Mouse (Mus musculus) embryonic facial prominence, embryonic 10.5 days (tissue): ENCODE data around the gene Fam189b. TPM values are rescaled to one million over a fixed set of nuclear protein-coding genes. Genes with fewer than 3 reads are reported as not detected.

Source experiments
- DNase-seq: peaks from one replicate; pipeline ENCODE4 v3.0.0-alpha.2; 2017; ENCODE audit warnings: low spot score
- H3K27ac ChIP-seq: fragments of 300-500 bp; sonication (generic); replicated peaks from 2 replicates; pipeline ENCODE4 v1.5.1; 2016; ENCODE audit warnings: mild to moderate bottlenecking
- H3K27me3 ChIP-seq: fragments of 300-500 bp; sonication (generic); replicated peaks from 2 replicates; pipeline ENCODE4 v1.6.1; 2016; ENCODE audit warnings: low read depth, mild to moderate bottlenecking; ENCODE audit not compliant: poor library complexity, severe bottlenecking
- H3K36me3 ChIP-seq: fragments of 300-500 bp; sonication (generic); replicated peaks from 2 replicates; pipeline ENCODE4 v1.6.1; 2016; ENCODE audit warnings: mild to moderate bottlenecking, moderate library complexity
- H3K4me1 ChIP-seq: fragments of 300-500 bp; sonication (generic); 2 replicates; pipeline ENCODE4 v1.6.1; 2016
- H3K4me3 ChIP-seq: fragments of 300-500 bp; sonication (generic); 2 replicates; pipeline ENCODE4 v1.5.1; 2016; ENCODE audit warnings: mild to moderate bottlenecking, moderate library complexity
- H3K9me3 ChIP-seq: fragments of 300-500 bp; sonication (generic); 2 replicates; pipeline ENCODE4 v1.6.1; 2016; ENCODE audit warnings: mild to moderate bottlenecking
- WGBS: fragments of 180-500 bp; shearing (Covaris S2); methylation state at CpG from one replicate; pipeline ENCODE4 v1.1.7; 2016; 5-methylcytosine and 5-hydroxymethylcytosine counted together
- polyA plus RNA-seq: library from polyadenylated mRNA; unstranded; fragments of >200 nt; fragmentation: Nextera tagmentation; extraction: Ambion mirVana; gene quantifications from 2 replicates; pipeline ENCODE4 v1.2.1, GENCODE M21; 2016

The Fam189b gene
- polyA plus RNA-seq, 1 experiment from 2014 or later = 30.8 TPM

GRCm38 (mm10) chr3:89195979-89196877 lies 13.3 kb downstream of the Fam189b start:
- Histone ChIP-seq H3K9me3 (no peaks in the 10 kb centered on the region), H3K4me3 (peak overlapping the region; percentile 54), H3K4me1 (peaks cover 19% of the 10 kb centered on the region), H3K27ac (peak overlapping the region; percentile 83), H3K36me3 (no peaks in the 10 kb centered on the region), H3K27me3 (no peaks in the 10 kb centered on the region)
- WGBS = 7% methylated on average over 33 of the region's 33 CpGs
- DNase-seq = peak; percentile 98

DNA sequence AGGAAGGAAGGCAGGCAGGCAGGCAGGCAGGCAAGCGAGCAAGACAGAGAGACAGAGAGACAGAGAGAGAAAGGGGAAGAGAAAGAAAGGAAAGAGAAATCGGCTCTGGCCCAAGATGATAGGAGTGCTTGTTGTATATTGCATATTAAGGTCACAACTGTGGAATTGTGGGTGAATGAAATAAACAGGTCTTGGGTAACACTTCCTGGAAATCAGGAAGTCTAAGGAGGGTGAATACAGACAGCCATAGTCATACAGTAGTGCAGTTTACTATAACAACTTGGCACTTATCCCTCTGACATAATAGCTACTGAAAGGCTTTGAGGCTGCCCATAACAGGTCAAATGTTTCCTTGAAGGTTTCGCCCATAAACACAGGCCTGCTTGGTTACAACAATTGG lies 16.9 kb downstream of the Fam189b start:
- Histone ChIP-seq H3K4me1 (peaks cover 25% of the 10 kb centered on the region), H3K36me3 (peaks cover 7% of the 10 kb centered on the region), H3K27ac (no peak overlapping the region), H3K27me3 (no peaks in the 10 kb centered on the region), H3K4me3 (no peak overlapping the region), H3K9me3 (no peaks in the 10 kb centered on the region)
- 81% methylated on average over 3 of the region's 3 CpGs for WGBS
- no peak for DNase-seq

DNA sequence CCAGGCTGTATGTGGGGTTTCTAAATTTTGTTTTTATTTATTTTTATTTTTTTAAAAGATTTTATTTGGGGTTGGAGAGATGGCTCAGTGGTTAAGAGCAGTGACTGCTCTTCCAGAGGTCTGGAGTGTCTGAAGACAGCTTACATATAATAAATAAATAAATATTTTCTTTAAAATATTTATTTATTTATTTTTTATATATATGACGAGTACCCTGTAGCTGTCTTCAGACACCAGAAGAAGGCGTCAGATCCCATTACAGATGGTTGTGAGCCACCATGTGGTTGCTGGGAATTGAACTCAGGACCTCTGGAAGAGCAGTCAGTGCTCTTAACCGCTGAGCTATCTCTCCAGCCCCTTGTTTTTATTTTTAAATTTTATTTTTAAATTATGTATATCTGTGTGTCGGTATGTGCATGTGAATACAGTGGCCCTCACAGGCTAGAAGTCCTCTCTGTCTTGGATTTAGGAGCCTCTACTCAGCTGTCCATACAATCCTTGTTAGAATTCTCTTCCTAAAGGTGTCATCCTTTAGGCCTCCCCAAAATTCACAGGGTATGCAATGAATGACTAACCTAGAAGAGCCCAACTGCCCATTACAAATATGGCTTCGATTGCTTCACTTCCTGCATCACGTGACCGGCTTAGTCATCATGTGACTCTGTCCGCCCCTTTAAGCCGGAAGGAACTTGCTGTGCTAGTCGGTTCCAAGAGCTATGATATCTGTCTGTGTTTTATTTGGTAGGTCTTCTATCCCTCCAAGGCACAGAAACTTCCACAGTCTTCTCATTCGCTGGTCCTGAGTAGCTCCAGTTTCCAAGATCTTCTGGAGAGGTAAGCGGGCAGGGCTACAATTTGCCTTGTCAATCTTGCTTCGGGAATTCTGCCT lies 19.6 kb downstream of the Fam189b start, which contains the start of gene Gba:
Gene Gba, plus strand, starts transcription at position 676 of the 889 bp plus-strand sequence.
- Histone ChIP-seq H3K4me3 (peak within 1 kb of the TSS; percentile 59), H3K27me3 (no peaks in the 10 kb centered on the region), H3K27ac (peak within 1 kb of the TSS; percentile 31; the same call in 1 of the 2 replicates), H3K36me3 (peaks cover 34% of the 10 kb centered on the region), H3K4me1 (peaks cover 6% of the 10 kb centered on the region), H3K9me3 (no peaks in the 10 kb centered on the region)
- peak; percentile 87 for DNase-seq
- 27% methylated on average over 13 of the region's 13 CpGs for WGBS

GRCm38 (mm10) chr3:89203142-89203514 lies 20.2 kb downstream of the Fam189b start:
- peak overlapping the region; percentile 31; the same call in 1 of the 2 replicates for H3K27ac ChIP-seq

DNA sequence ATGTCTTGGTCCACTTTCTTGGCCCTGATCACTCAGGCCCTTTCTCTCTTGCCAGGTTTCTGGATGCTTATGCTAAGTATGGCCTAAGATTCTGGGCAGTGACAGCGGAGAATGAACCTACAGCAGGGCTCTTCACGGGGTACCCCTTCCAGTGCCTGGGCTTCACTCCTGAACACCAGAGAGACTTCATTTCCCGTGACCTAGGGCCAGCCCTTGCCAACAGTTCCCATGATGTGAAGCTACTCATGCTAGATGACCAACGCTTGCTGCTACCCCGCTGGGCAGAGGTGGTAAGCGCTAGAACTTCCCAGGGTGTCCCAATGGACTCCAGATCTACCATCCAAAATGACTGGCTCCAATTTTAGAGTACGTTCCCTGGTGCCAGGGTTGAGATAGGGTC lies 23.1 kb downstream of the Fam189b start:
- no peaks in the 10 kb centered on the region for H3K27me3 ChIP-seq
- no peak overlapping the region for H3K27ac ChIP-seq
- H3K4me1 ChIP-seq = peaks cover 6% of the 10 kb centered on the region
- H3K9me3 ChIP-seq = no peaks in the 10 kb centered on the region
- WGBS = 94% methylated on average over 7 of the region's 7 CpGs
- DNase-seq = no peak
- H3K4me3 ChIP-seq = no peak overlapping the region
- H3K36me3 ChIP-seq = peaks cover 69% of the 10 kb centered on the region

More at GRCm38 (mm10) chr3:89203142-89203514, 20.2 kb downstream of the Fam189b start:
- Histone ChIP-seq H3K27me3 (no peaks in the 10 kb centered on the region), H3K36me3 (peaks cover 40% of the 10 kb centered on the region), H3K4me1 (peaks cover 6% of the 10 kb centered on the region), H3K9me3 (no peaks in the 10 kb centered on the region), H3K4me3 (peak overlapping the region; percentile 59)
- WGBS = 40% methylated on average over 5 of the region's 5 CpGs
- no peak for DNase-seq

DNA sequence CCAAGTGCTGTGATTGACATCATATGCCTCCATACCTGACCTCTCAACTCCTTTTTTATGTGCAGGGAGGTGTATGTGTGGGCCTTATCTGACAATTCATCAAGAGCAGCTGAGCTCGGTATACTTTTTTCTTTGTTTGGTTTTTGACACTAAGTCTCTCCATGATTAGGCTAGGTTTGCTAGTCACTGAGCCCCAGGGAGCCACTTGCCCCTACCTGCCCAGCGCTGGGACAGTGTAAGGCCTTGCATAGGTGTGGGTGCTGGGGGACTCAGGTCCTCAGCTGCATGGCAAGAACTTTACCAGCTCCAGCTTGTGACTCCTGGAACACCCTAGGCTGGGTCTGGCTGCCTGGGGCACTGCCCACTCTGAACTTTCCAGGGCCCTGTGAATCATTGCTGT lies 23.8 kb downstream of the Fam189b start:
- Histone ChIP-seq H3K27me3 (no peaks in the 10 kb centered on the region), H3K36me3 (peaks cover 75% of the 10 kb centered on the region), H3K4me1 (peaks cover 6% of the 10 kb centered on the region), H3K9me3 (no peaks in the 10 kb centered on the region), H3K4me3 (no peak overlapping the region), H3K27ac (no peak overlapping the region)
- 86% methylated on average over 2 of the region's 2 CpGs for WGBS
- DNase-seq = no peak

DNA sequence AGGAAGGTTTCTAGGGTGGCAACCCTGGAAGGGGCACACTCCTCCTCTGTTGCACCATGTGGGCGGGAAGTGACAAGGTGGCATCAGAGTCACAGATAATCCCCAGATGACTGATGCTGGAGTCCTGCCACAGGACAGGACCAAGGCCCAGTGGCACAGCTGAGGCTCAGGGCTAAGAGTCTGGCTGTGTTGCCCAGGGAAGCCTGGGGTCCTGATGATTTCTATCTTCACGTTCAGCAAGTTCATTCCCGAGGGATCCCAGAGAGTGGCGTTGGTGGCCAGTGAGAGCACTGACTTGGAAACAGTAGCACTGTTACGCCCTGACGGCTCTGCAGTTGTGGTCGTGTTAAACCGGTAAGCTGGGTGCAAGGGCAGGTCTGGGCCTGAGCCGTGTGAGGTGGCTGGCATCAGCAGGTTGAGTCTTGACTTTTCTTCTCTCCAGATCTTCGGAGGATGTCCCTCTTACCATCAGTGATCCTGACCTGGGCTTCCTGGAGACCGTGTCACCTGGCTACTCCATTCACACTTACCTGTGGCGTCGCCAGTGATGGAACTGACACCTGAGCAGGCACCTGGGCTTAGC lies 25.2 kb downstream of the Fam189b start:
- no peak for DNase-seq

GRCm38 (mm10) chr3:89208736-89209135 lies 25.8 kb downstream of the Fam189b start:
- WGBS = 90% methylated on average over 6 of the region's 6 CpGs
- peaks cover 9% of the 10 kb centered on the region for H3K4me1 ChIP-seq
- H3K27me3 ChIP-seq = no peaks in the 10 kb centered on the region
- H3K9me3 ChIP-seq = no peaks in the 10 kb centered on the region
- no peak overlapping the region for H3K27ac ChIP-seq
- DNase-seq = no peak
- H3K36me3 ChIP-seq = peaks cover 75% of the 10 kb centered on the region
- no peak overlapping the region for H3K4me3 ChIP-seq

More for the DNA sequence above, 25.2 kb downstream of the Fam189b start:
- H3K9me3 ChIP-seq = no peaks in the 10 kb centered on the region
- H3K36me3 ChIP-seq = peaks cover 75% of the 10 kb centered on the region
- H3K4me1 ChIP-seq = peaks cover 12% of the 10 kb centered on the region
- no peaks in the 10 kb centered on the region for H3K27me3 ChIP-seq
- no peak overlapping the region for H3K4me3 ChIP-seq
- H3K27ac ChIP-seq = no peak overlapping the region
- 93% methylated on average over 13 of the region's 13 CpGs for WGBS

DNA sequence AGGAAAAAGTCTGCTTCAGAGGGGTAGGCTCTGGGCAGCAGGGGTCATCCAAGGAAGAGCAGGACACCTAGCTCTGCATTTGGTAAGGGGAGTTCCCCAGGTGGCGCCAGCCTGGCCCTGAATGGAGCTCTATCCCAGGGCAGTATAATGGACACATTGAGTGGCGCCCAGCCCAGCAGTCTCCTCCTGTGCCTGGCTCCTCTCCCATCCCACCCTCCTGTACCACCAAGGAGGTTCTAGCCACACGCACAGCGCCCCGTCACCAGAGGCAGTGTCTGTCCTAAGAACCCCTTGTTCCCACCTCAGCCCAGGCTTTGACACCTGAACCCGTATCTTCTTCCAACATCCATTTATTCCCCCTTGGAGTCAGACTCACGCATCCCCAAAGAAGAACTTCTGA lies 26.8 kb downstream of the Fam189b start:
- H3K27ac ChIP-seq = no peak overlapping the region
- DNase-seq = no peak
- H3K4me3 ChIP-seq = no peak overlapping the region
- peaks cover 69% of the 10 kb centered on the region for H3K36me3 ChIP-seq
- no peaks in the 10 kb centered on the region for H3K27me3 ChIP-seq
- WGBS = 90% methylated on average over 7 of the region's 7 CpGs
- peaks cover 19% of the 10 kb centered on the region for H3K4me1 ChIP-seq
- H3K9me3 ChIP-seq = no peaks in the 10 kb centered on the region

DNA sequence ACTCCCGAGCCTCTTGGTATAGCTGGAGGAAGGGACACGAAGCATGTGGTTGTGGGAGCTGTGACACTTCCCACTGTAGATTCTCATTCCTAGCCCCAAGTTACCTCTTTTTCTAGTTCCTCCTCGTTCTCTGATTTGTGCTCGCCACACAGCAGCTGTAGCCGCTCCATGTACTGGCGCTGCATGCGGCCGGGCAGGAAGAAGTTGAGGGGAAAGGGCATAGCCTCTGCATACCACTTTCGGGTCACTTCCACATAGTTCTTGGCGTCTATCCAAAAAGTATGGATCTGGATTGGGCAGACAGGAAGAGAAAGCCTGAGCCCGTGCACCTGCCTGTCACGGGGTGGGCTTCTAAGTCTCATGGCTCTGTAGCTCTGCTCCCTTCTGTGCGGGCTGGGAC lies 27.2 kb downstream of the Fam189b start:
- 89% methylated on average over 13 of the region's 13 CpGs for WGBS
- no peak overlapping the region for H3K4me3 ChIP-seq
- H3K4me1 ChIP-seq = peaks cover 23% of the 10 kb centered on the region
- peaks cover 64% of the 10 kb centered on the region for H3K36me3 ChIP-seq
- no peak overlapping the region for H3K27ac ChIP-seq
- DNase-seq = no peak
- H3K9me3 ChIP-seq = no peaks in the 10 kb centered on the region
- H3K27me3 ChIP-seq = no peaks in the 10 kb centered on the region

DNA sequence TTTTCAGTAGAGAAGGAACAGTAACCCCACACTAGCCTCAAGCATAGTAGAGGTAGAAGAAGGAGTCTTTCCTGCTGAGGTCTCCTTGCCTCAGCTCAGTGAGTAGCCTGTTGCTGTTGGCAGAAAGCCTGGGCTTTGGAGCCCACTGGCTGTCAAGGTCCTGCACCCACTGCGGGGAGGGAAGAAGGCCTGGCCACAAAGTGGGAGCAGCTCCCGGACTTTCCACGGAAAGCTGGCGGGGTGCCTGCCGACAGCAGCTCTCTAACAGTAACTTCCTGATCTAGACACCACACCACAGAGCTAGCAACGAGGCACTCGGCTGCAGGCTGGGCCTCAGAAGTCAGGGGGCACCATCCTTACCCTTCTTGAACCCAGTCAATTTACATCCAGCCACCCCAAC lies 27.8 kb downstream of the Fam189b start:
- H3K4me3 ChIP-seq = no peak overlapping the region
- H3K27me3 ChIP-seq = no peaks in the 10 kb centered on the region
- H3K36me3 ChIP-seq = peaks cover 59% of the 10 kb centered on the region
- no peaks in the 10 kb centered on the region for H3K9me3 ChIP-seq
- H3K27ac ChIP-seq = no peak overlapping the region
- H3K4me1 ChIP-seq = peaks cover 29% of the 10 kb centered on the region
- WGBS = 86% methylated on average over 7 of the region's 7 CpGs
- DNase-seq = no peak

- under 1% methylated on average over 69 of the region's 69 CpGs for WGBS
- Histone ChIP-seq H3K27me3 (no peaks in the 10 kb centered on the region), H3K27ac (peak overlapping the region; percentile 92), H3K36me3 (peaks cover 43% of the 10 kb centered on the region), H3K4me1 (peaks cover 40% of the 10 kb centered on the region), H3K9me3 (no peaks in the 10 kb centered on the region), H3K4me3 (peak overlapping the region; percentile 73)
- peak; percentile 97 for DNase-seq
Measured at GRCm38 (mm10) chr3:89213803-89214530, 31.0 kb downstream of the Fam189b start.
